Mouse (Mus musculus): ENCODE data around the gene Zfp511. TPM values are rescaled to one million over a fixed set of nuclear protein-coding genes. Genes with fewer than 3 reads are reported as not detected.

Zfp511 gene
- polyA plus RNA-seq (2012; rRNA removed) = 57.7 and 58.9 TPM in 2 replicates

DNA sequence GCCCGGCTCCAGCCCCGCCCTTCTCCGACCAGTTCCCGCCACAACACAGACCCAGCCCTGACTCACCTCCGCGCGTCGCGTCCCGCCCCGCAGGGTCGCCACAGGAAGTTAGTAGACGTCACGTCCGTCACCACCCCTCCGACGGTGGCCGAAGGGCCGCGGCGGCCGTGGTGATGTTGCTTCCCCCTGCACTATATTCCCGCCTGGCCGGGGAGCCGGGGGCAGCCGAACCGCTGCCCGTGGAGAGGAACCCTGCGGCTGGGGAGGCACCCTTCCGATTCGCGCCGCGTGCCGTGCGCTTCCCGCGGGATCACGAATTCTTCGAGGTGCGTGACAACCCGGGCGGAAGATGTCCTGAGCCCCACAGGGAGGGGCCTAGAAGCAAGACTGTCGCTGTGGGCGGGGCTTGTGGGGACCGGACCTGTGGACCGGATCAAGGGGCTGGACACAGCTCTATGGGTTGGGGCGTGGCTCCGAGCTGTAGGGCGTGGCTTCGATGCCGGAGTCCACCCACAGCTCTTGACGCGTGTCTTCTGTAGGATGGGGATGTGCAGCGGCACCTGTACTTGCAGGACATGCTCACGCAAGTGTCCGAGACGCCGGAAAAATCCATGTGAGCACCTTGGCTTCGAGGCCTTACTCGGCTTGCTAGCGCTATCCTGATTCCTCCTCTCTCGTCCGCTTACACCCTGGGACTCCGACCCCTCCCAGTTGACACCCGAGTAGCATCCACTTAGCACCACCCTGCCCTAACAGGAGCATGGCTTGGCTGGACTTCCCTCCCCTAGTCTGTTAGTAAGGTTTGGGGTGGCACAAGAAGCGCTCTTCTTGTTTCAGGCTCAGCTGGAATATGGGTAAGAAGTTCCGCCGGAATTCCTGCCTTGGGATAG, at the start of gene Zfp511, which contains the start of gene Tubgcp2:
Zfp511 (plus strand) TSS at position 111 of the 890 bp plus-strand sequence.
Tubgcp2 (minus strand) TSS at position 389 of the 890 bp plus-strand sequence.
- H3K4me3 ChIP-seq (ENCODE audit: control insufficient read depth, low read depth, low read length) = peak within 1 kb of the TSS; percentile 94
- peaks cover 2% of the 10 kb centered on the region for H3K36me3 ChIP-seq (ENCODE audit: control insufficient read depth, insufficient read depth, low read length)
- H3K4me1 ChIP-seq (ENCODE audit: control insufficient read depth, insufficient read depth, low read length) = peaks cover 6% of the 10 kb centered on the region
- H3K27ac ChIP-seq (ENCODE audit: control insufficient read depth, insufficient read depth, low read depth, low read length) = peak within 1 kb of the TSS; percentile 87
- TF ChIP-seq POLR2A (IDR thresholded peaks at IDR 0.05; ENCODE audit: control insufficient read depth, low read depth, low read length) = peak; percentile 88
- TF ChIP-seq CTCF (IDR thresholded peaks at IDR 0.05; ENCODE audit: control insufficient read depth, insufficient read depth, insufficient replicate concordance, low read depth, low read length) = no peak
- no peaks in the 10 kb centered on the region for H3K27me3 ChIP-seq (ENCODE audit: control insufficient read depth, insufficient read depth, low read length)

DNA sequence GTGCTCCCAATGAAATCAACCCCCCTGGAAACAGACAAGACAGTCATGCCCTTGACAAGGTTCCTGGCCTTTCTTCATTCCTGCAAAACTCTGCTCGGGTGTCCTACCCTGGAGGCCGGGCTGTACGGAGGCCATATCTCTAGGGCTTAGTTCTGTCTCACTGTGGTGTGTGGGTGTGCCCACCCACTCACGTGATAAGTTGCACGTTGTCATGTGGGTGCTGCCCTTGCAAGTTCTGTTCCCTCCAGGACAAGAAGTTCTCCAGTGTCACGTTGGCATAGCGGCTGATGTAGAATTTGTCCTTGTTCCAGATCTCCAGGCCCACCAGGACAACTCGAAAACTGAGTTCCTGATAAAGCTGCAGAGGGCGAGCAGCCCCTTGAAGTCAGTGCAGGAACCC, 47.9 kb upstream of the Zfp511 start:
- Histone ChIP-seq H3K36me3 (ENCODE audit: control insufficient read depth, insufficient read depth, low read length) (no peaks in the 10 kb centered on the region), H3K27me3 (ENCODE audit: control insufficient read depth, insufficient read depth, low read length) (no peaks in the 10 kb centered on the region), H3K4me1 (ENCODE audit: control insufficient read depth, insufficient read depth, low read length) (no peaks in the 10 kb centered on the region), H3K27ac (ENCODE audit: control insufficient read depth, insufficient read depth, low read depth, low read length) (no peak overlapping the region), H3K4me3 (ENCODE audit: control insufficient read depth, low read depth, low read length) (no peak overlapping the region)
- TF ChIP-seq POLR2A (IDR thresholded peaks at IDR 0.05; ENCODE audit: control insufficient read depth, low read depth, low read length) (no peak), CTCF (IDR thresholded peaks at IDR 0.05; ENCODE audit: control insufficient read depth, insufficient read depth, insufficient replicate concordance, low read depth, low read length) (no peak)

DNA sequence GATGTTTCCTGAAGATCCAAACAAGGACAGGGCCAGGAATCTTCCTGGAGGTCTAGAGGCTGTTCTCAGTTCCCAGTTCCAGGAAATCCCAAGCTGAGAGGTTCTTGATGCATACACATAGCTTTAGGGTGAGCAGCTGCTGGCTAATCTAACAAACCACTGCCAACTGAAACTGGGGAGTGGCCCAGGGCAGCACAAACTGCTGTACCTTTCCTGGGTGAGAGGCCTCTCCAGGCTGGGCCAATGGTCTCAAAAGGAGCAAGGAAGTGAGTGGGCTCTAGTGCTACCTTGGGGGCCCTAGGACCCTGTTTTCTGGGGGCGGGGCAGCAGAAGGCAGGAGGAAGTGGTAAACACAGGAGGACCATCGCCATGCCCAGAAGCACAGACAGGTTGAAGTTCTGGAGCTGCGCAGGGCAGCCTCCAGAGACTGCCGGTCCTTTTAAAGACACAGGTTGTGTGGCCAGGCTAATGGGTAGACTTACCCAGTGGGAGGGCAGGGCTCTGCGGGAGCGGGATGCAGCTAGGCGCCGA, 45.3 kb upstream of the Zfp511 start:
- no peaks in the 10 kb centered on the region for H3K36me3 ChIP-seq (ENCODE audit: control insufficient read depth, insufficient read depth, low read length)
- no peak overlapping the region for H3K4me3 ChIP-seq (ENCODE audit: control insufficient read depth, low read depth, low read length)
- TF ChIP-seq CTCF (IDR thresholded peaks at IDR 0.05; ENCODE audit: control insufficient read depth, insufficient read depth, insufficient replicate concordance, low read depth, low read length) (no peak), POLR2A (IDR thresholded peaks at IDR 0.05; ENCODE audit: control insufficient read depth, low read depth, low read length) (no peak)
- no peak overlapping the region for H3K27ac ChIP-seq (ENCODE audit: control insufficient read depth, insufficient read depth, low read depth, low read length)
- H3K4me1 ChIP-seq (ENCODE audit: control insufficient read depth, insufficient read depth, low read length) = no peaks in the 10 kb centered on the region
- no peaks in the 10 kb centered on the region for H3K27me3 ChIP-seq (ENCODE audit: control insufficient read depth, insufficient read depth, low read length)

DNA sequence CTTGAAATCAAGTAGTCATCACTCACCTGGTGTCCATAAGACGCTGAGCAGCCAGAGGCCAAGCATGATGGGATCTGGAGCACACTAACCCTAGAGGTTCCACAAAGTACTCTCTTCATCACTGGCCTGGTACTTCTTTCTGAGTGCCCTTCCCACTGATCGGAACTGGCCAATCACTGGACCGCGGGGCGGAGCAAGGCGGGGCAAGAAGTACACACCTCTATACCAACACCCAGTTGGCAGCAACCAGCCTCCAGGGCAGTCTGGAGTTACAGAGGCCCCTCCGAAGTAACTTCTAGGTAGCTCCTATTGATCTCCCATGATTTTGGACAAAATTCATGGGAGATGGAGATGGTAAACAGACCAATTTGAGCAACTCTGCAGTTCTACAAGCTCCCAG, 43.8 kb upstream of the Zfp511 start, which contains the start of gene Adam8:
Adam8 (minus strand) TSS at position 157 of the 400 bp plus-strand sequence.
- no peak within 1 kb of the TSS for H3K27ac ChIP-seq (ENCODE audit: control insufficient read depth, insufficient read depth, low read depth, low read length)
- no peaks in the 10 kb centered on the region for H3K4me1 ChIP-seq (ENCODE audit: control insufficient read depth, insufficient read depth, low read length)
- H3K36me3 ChIP-seq (ENCODE audit: control insufficient read depth, insufficient read depth, low read length) = 0 out of 2 replicates have a peak, but pooled peaks cover 1% of the 10 kb centered on the region
- no peak for TF ChIP-seq POLR2A (IDR thresholded peaks at IDR 0.05; ENCODE audit: control insufficient read depth, low read depth, low read length)
- no peak for TF ChIP-seq CTCF (IDR thresholded peaks at IDR 0.05; ENCODE audit: control insufficient read depth, insufficient read depth, insufficient replicate concordance, low read depth, low read length)
- no peaks in the 10 kb centered on the region for H3K27me3 ChIP-seq (ENCODE audit: control insufficient read depth, insufficient read depth, low read length)
- no peak within 1 kb of the TSS for H3K4me3 ChIP-seq (ENCODE audit: control insufficient read depth, low read depth, low read length)

DNA sequence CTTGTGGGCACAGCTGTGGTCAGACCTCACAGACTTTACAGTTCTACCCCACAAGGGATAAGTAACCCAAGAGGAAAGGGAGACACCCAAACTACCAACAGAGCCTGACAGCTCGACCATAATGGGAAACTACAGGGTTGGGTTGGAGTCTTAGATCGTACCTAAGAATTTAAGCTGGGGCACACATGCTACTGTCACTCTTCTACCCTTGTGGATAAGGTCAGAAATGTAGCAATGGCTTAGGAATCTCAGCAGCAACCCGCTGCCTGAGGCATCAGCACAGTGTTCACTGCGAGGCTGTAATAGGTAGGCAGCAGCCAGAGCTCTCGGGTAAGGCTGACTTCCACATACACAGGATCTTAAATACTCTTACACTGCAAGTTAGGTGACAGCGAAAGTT, 42.7 kb upstream of the Zfp511 start:
- Histone ChIP-seq H3K27me3 (ENCODE audit: control insufficient read depth, insufficient read depth, low read length) (no peaks in the 10 kb centered on the region), H3K36me3 (ENCODE audit: control insufficient read depth, insufficient read depth, low read length) (peaks cover 2% of the 10 kb centered on the region), H3K27ac (ENCODE audit: control insufficient read depth, insufficient read depth, low read depth, low read length) (no peak overlapping the region), H3K4me1 (ENCODE audit: control insufficient read depth, insufficient read depth, low read length) (no peaks in the 10 kb centered on the region), H3K4me3 (ENCODE audit: control insufficient read depth, low read depth, low read length) (no peak overlapping the region)
- TF ChIP-seq CTCF (IDR thresholded peaks at IDR 0.05; ENCODE audit: control insufficient read depth, insufficient read depth, insufficient replicate concordance, low read depth, low read length) = no peak
- no peak for TF ChIP-seq POLR2A (IDR thresholded peaks at IDR 0.05; ENCODE audit: control insufficient read depth, low read depth, low read length)

DNA sequence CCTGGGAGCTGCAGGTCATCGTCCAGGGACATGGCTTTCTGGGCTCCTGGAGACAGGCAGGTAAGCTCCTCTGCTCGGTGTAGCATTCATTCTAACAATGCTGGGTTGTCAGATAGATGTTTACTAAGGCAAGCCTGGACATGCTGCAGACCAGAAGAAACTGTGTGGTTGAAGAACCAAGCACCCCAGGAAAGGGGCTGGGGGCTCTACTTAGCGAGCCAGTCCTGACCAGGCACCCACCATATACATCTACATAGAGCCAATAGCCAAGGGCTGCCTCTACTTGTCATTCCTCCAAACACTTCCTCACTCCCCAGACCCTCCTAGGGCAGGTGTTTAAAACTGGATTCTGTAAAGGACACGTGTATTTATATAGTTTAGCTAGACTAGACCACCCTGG, 42.0 kb upstream of the Zfp511 start:
- H3K27me3 ChIP-seq (ENCODE audit: control insufficient read depth, insufficient read depth, low read length) = no peaks in the 10 kb centered on the region
- peaks cover 2% of the 10 kb centered on the region for H3K36me3 ChIP-seq (ENCODE audit: control insufficient read depth, insufficient read depth, low read length)
- no peak overlapping the region for H3K4me3 ChIP-seq (ENCODE audit: control insufficient read depth, low read depth, low read length)
- no peaks in the 10 kb centered on the region for H3K4me1 ChIP-seq (ENCODE audit: control insufficient read depth, insufficient read depth, low read length)
- H3K27ac ChIP-seq (ENCODE audit: control insufficient read depth, insufficient read depth, low read depth, low read length) = no peak overlapping the region
- TF ChIP-seq POLR2A (IDR thresholded peaks at IDR 0.05; ENCODE audit: control insufficient read depth, low read depth, low read length) = no peak
- TF ChIP-seq CTCF (IDR thresholded peaks at IDR 0.05; ENCODE audit: control insufficient read depth, insufficient read depth, insufficient replicate concordance, low read depth, low read length) = no peak

DNA sequence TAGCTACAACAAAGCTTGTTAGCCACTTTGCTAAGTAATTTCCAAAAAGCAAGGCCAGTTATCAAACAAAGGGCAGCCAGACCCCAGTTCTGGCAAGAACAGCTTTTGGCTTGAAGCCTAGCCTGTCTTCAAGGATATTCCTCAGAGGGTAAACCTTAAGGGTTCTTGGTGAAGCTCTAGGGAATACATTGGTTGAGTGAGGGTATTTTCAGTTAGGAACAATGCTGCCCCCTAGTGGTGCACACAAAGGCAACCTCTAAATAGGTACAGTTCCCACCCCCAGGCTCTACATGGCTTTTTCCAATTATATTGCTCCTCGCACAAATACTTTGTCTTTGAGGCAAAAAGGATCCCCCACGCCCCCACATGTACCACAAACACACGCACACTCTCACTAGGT, 41.5 kb upstream of the Zfp511 start:
- no peaks in the 10 kb centered on the region for H3K27me3 ChIP-seq (ENCODE audit: control insufficient read depth, insufficient read depth, low read length)
- no peak overlapping the region for H3K4me3 ChIP-seq (ENCODE audit: control insufficient read depth, low read depth, low read length)
- H3K27ac ChIP-seq (ENCODE audit: control insufficient read depth, insufficient read depth, low read depth, low read length) = no peak overlapping the region
- peak; percentile 23; the same call in 1 of the 2 replicates for TF ChIP-seq CTCF (IDR thresholded peaks at IDR 0.05; ENCODE audit: control insufficient read depth, insufficient read depth, insufficient replicate concordance, low read depth, low read length)
- TF ChIP-seq POLR2A (IDR thresholded peaks at IDR 0.05; ENCODE audit: control insufficient read depth, low read depth, low read length) = no peak
- H3K36me3 ChIP-seq (ENCODE audit: control insufficient read depth, insufficient read depth, low read length) = peaks cover 2% of the 10 kb centered on the region
- H3K4me1 ChIP-seq (ENCODE audit: control insufficient read depth, insufficient read depth, low read length) = no peaks in the 10 kb centered on the region
